Mouse (Mus musculus) fibroblast of lung, adult 2 months (primary cell): ENCODE data around the gene 4930467E23Rik.
A peak's percentile ranks its signal among the peaks of the same experiment; 100 is the strongest.
"Not testable (repeated sequence)": the region's sequence is repeated elsewhere in the genome, so short reads cannot be mapped to it uniquely, and the experiment has no call there.

Source experiments
- DNase-seq: peaks from one replicate; pipeline ENCODE4 v3.0.0-alpha.2; 2011; ENCODE audit warnings: low read depth

4930467E23Rik gene

DNA sequence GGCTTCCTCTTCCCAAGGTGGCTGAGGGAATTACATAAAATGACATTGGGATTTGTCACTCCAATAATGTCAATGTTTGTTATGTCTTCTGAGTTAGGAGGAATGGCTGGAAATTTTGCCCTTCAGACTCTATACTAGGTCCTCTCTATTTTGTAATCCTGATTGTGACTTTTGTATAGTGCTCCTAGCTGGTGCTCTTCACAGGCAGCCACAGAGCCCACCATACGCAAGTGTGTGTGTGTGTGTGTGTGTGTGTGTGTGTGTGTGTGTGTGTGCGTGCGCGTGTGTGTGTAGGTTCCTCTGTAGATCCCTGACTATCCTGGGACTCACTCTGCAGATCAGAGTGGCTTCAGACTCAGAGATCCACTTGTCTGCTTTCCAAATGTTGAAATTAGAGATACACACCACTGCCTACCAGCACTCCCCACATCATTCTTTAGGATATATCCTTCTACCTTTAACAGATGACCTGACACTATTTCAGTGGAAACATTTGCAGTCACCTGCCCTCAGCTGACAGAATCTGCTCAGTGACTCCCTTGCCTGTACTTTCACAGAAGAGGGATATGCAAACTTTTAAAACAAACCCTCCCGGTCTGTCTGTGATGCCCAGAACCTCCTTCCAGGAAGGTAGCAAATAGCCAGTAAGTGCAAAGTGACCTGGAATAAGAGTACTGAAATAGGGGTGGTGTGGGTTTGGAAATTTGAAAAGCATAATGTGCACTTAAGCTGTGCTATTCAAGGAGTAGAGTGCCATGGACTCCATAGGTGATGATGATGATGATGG is 52.1 kb downstream of the 4930467E23Rik start:
- DNase-seq, result not testable (repeated sequence)

- DNase-seq, result not testable (repeated sequence)
These were observed 53.4 kb downstream of the 4930467E23Rik start for GRCm38 (mm10) chr8:19782736-19783135.

- DNase-seq, result not testable (repeated sequence)
These were observed 54.5 kb downstream of the 4930467E23Rik start for GRCm38 (mm10) chr8:19783860-19784259.

- peak; percentile 92 for DNase-seq
These were observed 55.4 kb downstream of the 4930467E23Rik start for GRCm38 (mm10) chr8:19784554-19785364.

DNA sequence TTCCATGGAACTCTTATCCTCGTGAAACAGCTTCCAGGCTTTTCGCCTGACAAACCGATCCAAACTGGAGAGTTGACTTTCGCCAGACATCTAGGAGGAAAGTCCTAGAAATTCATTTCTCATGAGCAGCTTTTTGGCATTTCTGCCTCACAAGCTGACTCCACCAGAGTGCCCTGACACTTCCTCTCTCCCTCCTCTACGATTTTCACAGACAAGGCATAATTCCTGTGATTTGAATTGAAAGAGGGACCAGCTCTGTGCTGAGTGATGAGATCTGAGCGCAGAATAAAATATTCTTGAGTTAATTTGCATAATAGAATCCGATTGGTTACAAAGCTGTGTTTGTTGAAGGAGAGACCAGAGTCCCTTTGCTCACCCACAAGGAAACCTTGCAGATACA is 63.3 kb downstream of the 4930467E23Rik start:
- DNase-seq, result not testable (repeated sequence)
